Mouse (Mus musculus) embryonic facial prominence, embryonic 13.5 days (tissue): ENCODE results near the gene Arid5a. TPM values are rescaled to one million over a fixed set of nuclear protein-coding genes. Genes with fewer than 3 reads are reported as not detected.

ENCODE experiments used
- ATAC-seq: fragments of 200-750 bp; cut with Nextera tagmentation; 2 replicates; pipeline ENCODE4 v1.8.0; 2017; ENCODE audit warnings: low read depth; ENCODE audit not compliant: insufficient number of reproducible peaks, insufficient read depth, low FRiP score, low TSS enrichment
- H3K27ac ChIP-seq: fragments of 300-500 bp; sonication (generic); 2 replicates; pipeline ENCODE4 v1.5.1; 2015; ENCODE audit warnings: moderate library complexity, mild to moderate bottlenecking, inconsistent platforms
- H3K27me3 ChIP-seq: fragments of 300-500 bp; sonication (generic); 2 replicates; pipeline ENCODE4 v1.6.1; 2015; ENCODE audit warnings: mild to moderate bottlenecking, inconsistent platforms
- H3K36me3 ChIP-seq: fragments of 300-500 bp; sonication (generic); 2 replicates; pipeline ENCODE4 v1.6.1; 2015; ENCODE audit warnings: mild to moderate bottlenecking, inconsistent platforms
- H3K4me1 ChIP-seq: fragments of 300-500 bp; sonication (generic); 2 replicates; pipeline ENCODE4 v1.6.1; 2015; ENCODE audit warnings: inconsistent platforms
- H3K4me2 ChIP-seq: fragments of 300-500 bp; sonication (generic); 2 replicates; pipeline ENCODE4 v1.6.1; 2015; ENCODE audit warnings: moderate library complexity, mild to moderate bottlenecking, inconsistent platforms
- H3K4me3 ChIP-seq: fragments of 300-500 bp; sonication (generic); 2 replicates; pipeline ENCODE4 v1.5.1; 2015; ENCODE audit warnings: mild to moderate bottlenecking, inconsistent platforms
- H3K9ac ChIP-seq: fragments of 300-500 bp; sonication (generic); 2 replicates; pipeline ENCODE4 v1.6.1; 2015; ENCODE audit warnings: mild to moderate bottlenecking, inconsistent platforms
- H3K9me3 ChIP-seq: fragments of 300-500 bp; sonication (generic); 2 replicates; pipeline ENCODE4 v1.6.1; 2016; ENCODE audit warnings: inconsistent platforms
- WGBS: fragments of 180-500 bp; shearing (Covaris S2); methylation state at CpG from one replicate; pipeline ENCODE4 v1.1.7; 2015; ENCODE audit warnings: mixed read lengths; 5-methylcytosine and 5-hydroxymethylcytosine counted together
- polyA plus RNA-seq: library from polyadenylated mRNA; unstranded; fragments of >200 nt; fragmentation: Nextera tagmentation; extraction: Ambion mirVana; gene quantifications from 2 replicates; pipeline ENCODE4 v1.2.1, GENCODE M21; 2015

Arid5a gene
- polyA plus RNA-seq, 1 experiment from 2014 or later = 6.3 TPM

DNA sequence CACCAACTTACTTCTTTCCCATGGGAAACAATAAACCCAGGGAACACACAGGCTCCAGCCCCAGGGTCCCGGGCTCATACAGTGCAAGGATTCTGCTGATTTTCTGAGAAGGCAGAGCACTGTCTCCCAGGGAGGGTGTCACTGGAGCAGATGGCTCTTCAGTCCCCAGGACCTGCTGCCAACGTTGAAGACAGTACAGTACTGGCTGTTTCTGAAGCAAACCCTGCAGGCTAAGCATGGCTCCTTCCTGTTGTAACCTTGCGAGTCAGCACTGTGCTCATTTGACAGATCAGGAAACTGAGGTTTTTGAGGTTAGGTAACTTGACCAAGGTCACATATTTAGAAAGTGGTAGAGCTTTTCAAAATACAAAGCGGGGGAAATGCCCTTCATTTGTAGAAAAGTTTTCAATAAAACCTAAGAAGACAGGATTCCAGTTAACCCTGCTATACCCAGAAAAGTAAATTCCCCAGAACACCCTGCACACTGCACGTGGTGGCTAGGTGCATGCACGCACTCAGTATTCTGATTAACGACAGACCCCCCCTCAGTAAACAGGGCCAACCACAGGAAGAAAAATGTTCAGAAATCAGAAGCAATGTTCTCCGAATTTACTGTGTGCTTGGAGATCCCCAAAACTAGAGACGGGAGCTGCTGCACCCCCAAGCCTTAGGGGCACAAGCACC is 10.9 kb upstream of the Arid5a start:
- H3K4me3 ChIP-seq = no peak overlapping the region
- H3K4me2 ChIP-seq = no peak overlapping the region
- peaks cover 48% of the 10 kb centered on the region for H3K27me3 ChIP-seq
- no peaks in the 10 kb centered on the region for H3K9me3 ChIP-seq
- no peak for ATAC-seq
- H3K4me1 ChIP-seq = peaks cover 3% of the 10 kb centered on the region; the same call in 1 of the 2 replicates
- no peaks in the 10 kb centered on the region for H3K36me3 ChIP-seq
- no peak overlapping the region for H3K9ac ChIP-seq
- H3K27ac ChIP-seq = no peak overlapping the region
- WGBS = 67% methylated on average over 9 of the region's 9 CpGs

DNA sequence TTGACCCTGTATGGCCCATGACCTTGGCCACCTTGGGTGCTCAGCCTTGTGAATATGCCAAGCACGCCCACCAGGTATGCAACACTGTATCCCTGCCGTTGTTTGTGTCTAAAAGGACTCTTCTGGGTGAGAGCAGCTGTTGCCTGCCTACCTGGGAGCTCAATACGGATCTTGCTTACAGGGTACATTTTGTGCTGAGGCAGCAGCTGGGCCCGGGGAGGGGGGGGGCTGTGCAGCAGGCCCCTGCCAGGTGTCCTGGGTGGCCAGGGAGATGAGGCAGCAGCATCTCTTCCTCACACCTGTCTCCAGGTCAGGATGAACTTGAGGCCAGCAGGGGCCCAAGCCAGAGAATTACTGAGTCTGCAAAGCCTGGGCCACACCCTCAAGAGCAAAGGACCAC is 9.4 kb upstream of the Arid5a start:
- Histone ChIP-seq H3K4me3 (no peak overlapping the region), H3K27ac (no peak overlapping the region), H3K4me1 (peaks cover 6% of the 10 kb centered on the region), H3K9ac (no peak overlapping the region), H3K27me3 (peaks cover 56% of the 10 kb centered on the region), H3K4me2 (no peak overlapping the region), H3K9me3 (no peaks in the 10 kb centered on the region), H3K36me3 (no peaks in the 10 kb centered on the region)
- ATAC-seq = no peak
- 78% methylated on average over 4 of the region's 4 CpGs for WGBS

- 19% methylated on average over 13 of the region's 13 CpGs for WGBS
- Histone ChIP-seq H3K9ac (no peak overlapping the region), H3K4me2 (no peak overlapping the region), H3K4me3 (no peak overlapping the region), H3K27me3 (peaks cover 56% of the 10 kb centered on the region), H3K27ac (no peak overlapping the region), H3K4me1 (peaks cover 9% of the 10 kb centered on the region), H3K36me3 (no peaks in the 10 kb centered on the region), H3K9me3 (no peaks in the 10 kb centered on the region)
- no peak for ATAC-seq
Measured at GRCm38 (mm10) chr1:36299126-36299525, 8.4 kb upstream of the Arid5a start.

GRCm38 (mm10) chr1:36299676-36300075 is 7.9 kb upstream of the Arid5a start:
- H3K36me3 ChIP-seq = no peaks in the 10 kb centered on the region
- peaks cover 12% of the 10 kb centered on the region for H3K4me1 ChIP-seq
- H3K4me2 ChIP-seq = no peak overlapping the region
- WGBS = 37% methylated on average over 2 of the region's 2 CpGs
- no peak overlapping the region for H3K27ac ChIP-seq
- H3K27me3 ChIP-seq = peaks cover 56% of the 10 kb centered on the region
- no peak overlapping the region for H3K4me3 ChIP-seq
- H3K9ac ChIP-seq = no peak overlapping the region
- ATAC-seq = no peak
- H3K9me3 ChIP-seq = no peaks in the 10 kb centered on the region

DNA sequence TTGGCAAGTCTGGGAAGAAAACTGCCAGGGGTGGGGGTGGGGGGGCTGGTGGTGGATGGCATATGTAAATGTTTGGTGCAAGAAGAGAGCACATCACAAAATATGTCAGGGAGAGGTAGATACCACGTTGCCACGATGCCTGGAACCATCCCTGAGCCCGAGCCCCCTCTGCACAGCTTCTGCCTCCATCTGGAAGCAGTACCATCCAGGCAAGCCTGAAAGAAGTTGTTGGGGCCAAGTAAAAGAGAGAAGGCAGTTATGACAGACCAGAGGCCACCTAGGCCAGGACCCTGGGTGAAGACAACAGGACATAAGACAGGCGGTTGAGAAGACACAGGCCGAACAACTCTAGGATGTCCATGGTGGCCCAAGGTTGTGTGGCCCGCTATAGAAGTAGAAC is 7.0 kb upstream of the Arid5a start:
- no peak overlapping the region for H3K9ac ChIP-seq
- 83% methylated on average over 6 of the region's 6 CpGs for WGBS
- H3K36me3 ChIP-seq = no peaks in the 10 kb centered on the region
- ATAC-seq = no peak
- no peak overlapping the region for H3K4me2 ChIP-seq
- H3K4me3 ChIP-seq = no peak overlapping the region
- H3K27ac ChIP-seq = no peak overlapping the region
- peaks cover 17% of the 10 kb centered on the region for H3K4me1 ChIP-seq
- H3K9me3 ChIP-seq = no peaks in the 10 kb centered on the region
- H3K27me3 ChIP-seq = peaks cover 56% of the 10 kb centered on the region

GRCm38 (mm10) chr1:36302273-36302672 is 5.3 kb upstream of the Arid5a start:
- H3K9ac ChIP-seq = no peak overlapping the region
- WGBS = 69% methylated on average over 8 of the region's 8 CpGs
- H3K4me2 ChIP-seq = no peak overlapping the region
- peaks cover 17% of the 10 kb centered on the region for H3K4me1 ChIP-seq
- no peaks in the 10 kb centered on the region for H3K36me3 ChIP-seq
- H3K27me3 ChIP-seq = peaks cover 51% of the 10 kb centered on the region
- ATAC-seq = no peak
- H3K4me3 ChIP-seq = no peak overlapping the region
- no peak overlapping the region for H3K27ac ChIP-seq
- H3K9me3 ChIP-seq = no peaks in the 10 kb centered on the region

- no peaks in the 10 kb centered on the region for H3K9me3 ChIP-seq
- H3K27me3 ChIP-seq = peaks cover 44% of the 10 kb centered on the region
- H3K27ac ChIP-seq = peak overlapping the region; percentile 39; the same call in 1 of the 2 replicates
- peak overlapping the region; percentile 64 for H3K4me2 ChIP-seq
- 16% methylated on average over 9 of the region's 9 CpGs for WGBS
- ATAC-seq = no peak
- peak overlapping the region; percentile 58 for H3K9ac ChIP-seq
- H3K36me3 ChIP-seq = no peaks in the 10 kb centered on the region
- peak overlapping the region; percentile 38 for H3K4me3 ChIP-seq
- H3K4me1 ChIP-seq = peaks cover 17% of the 10 kb centered on the region
Measured at GRCm38 (mm10) chr1:36302957-36303356, 4.6 kb upstream of the Arid5a start.

- peak; percentile 27; the same call in 1 of the 2 replicates for ATAC-seq
- Histone ChIP-seq H3K9ac (peak overlapping the region; percentile 58), H3K27ac (peak overlapping the region; percentile 39; the same call in 1 of the 2 replicates)
Measured at GRCm38 (mm10) chr1:36303381-36304320, 3.9 kb upstream of the Arid5a start.

GRCm38 (mm10) chr1:36304764-36305163 is 2.8 kb upstream of the Arid5a start:
- no peak overlapping the region for H3K27ac ChIP-seq

More at GRCm38 (mm10) chr1:36303381-36304320, 3.9 kb upstream of the Arid5a start:
- H3K4me3 ChIP-seq = peak overlapping the region; percentile 38
- H3K27me3 ChIP-seq = peaks cover 42% of the 10 kb centered on the region
- H3K4me1 ChIP-seq = peaks cover 23% of the 10 kb centered on the region
- H3K4me2 ChIP-seq = peak overlapping the region; percentile 64
- no peaks in the 10 kb centered on the region for H3K36me3 ChIP-seq
- WGBS = 9% methylated on average over 30 of the region's 30 CpGs
- no peaks in the 10 kb centered on the region for H3K9me3 ChIP-seq

GRCm38 (mm10) chr1:36306120-36306519 is 1.4 kb upstream of the Arid5a start:
- no peak for ATAC-seq
- Histone ChIP-seq H3K4me2 (no peak overlapping the region), H3K9me3 (no peaks in the 10 kb centered on the region), H3K27ac (no peak overlapping the region), H3K9ac (no peak overlapping the region), H3K27me3 (peaks cover 25% of the 10 kb centered on the region), H3K4me3 (no peak overlapping the region), H3K4me1 (peaks cover 33% of the 10 kb centered on the region), H3K36me3 (no peaks in the 10 kb centered on the region)
- WGBS = 67% methylated on average over 6 of the region's 6 CpGs

More at GRCm38 (mm10) chr1:36304764-36305163, 2.8 kb upstream of the Arid5a start:
- H3K4me3 ChIP-seq = no peak overlapping the region
- H3K36me3 ChIP-seq = no peaks in the 10 kb centered on the region
- H3K4me1 ChIP-seq = peaks cover 31% of the 10 kb centered on the region
- no peak for ATAC-seq
- no peaks in the 10 kb centered on the region for H3K9me3 ChIP-seq
- peaks cover 38% of the 10 kb centered on the region for H3K27me3 ChIP-seq
- no peak overlapping the region for H3K9ac ChIP-seq
- 54% methylated on average over 7 of the region's 7 CpGs for WGBS
- H3K4me2 ChIP-seq = no peak overlapping the region

GRCm38 (mm10) chr1:36307121-36307494 is 425 bp upstream of the Arid5a start:
- Histone ChIP-seq H3K4me2 (0 out of 2 replicates have a peak overlapping the region, but pooled peaks have one; percentile 88), H3K27ac (no peak overlapping the region), H3K4me3 (peak overlapping the region; percentile 59; the same call in 1 of the 2 replicates), H3K36me3 (no peaks in the 10 kb centered on the region), H3K9ac (no peak overlapping the region), H3K27me3 (peaks cover 15% of the 10 kb centered on the region), H3K4me1 (peaks cover 33% of the 10 kb centered on the region), H3K9me3 (no peaks in the 10 kb centered on the region)
- WGBS = 64% methylated on average over 7 of the region's 7 CpGs
- ATAC-seq = no peak
